Mouse (Mus musculus) frontal cortex, adult 2 months (tissue): ENCODE results near the gene Map4k2. TPM values are rescaled to one million over a fixed set of nuclear protein-coding genes. Genes with fewer than 3 reads are reported as not detected.

Experiments used
- DNase-seq, 2 experiments: peaks; one replicate each; pipeline ENCODE4 v3.0.0; 2022; ENCODE audit warnings: low spot score in 1 of 2; ENCODE audit errors: extremely low spot score in 1 of 2
- polyA plus RNA-seq: library from polyadenylated mRNA; depleted of rRNA; stranded (reverse); fragments of >200 nt; gene quantifications from 2 replicates; pipeline ENCODE4 v1.2.3, GENCODE M21; 2012; rRNA removed

The Map4k2 gene
- polyA plus RNA-seq, 1 experiment: 205 TPM

DNA sequence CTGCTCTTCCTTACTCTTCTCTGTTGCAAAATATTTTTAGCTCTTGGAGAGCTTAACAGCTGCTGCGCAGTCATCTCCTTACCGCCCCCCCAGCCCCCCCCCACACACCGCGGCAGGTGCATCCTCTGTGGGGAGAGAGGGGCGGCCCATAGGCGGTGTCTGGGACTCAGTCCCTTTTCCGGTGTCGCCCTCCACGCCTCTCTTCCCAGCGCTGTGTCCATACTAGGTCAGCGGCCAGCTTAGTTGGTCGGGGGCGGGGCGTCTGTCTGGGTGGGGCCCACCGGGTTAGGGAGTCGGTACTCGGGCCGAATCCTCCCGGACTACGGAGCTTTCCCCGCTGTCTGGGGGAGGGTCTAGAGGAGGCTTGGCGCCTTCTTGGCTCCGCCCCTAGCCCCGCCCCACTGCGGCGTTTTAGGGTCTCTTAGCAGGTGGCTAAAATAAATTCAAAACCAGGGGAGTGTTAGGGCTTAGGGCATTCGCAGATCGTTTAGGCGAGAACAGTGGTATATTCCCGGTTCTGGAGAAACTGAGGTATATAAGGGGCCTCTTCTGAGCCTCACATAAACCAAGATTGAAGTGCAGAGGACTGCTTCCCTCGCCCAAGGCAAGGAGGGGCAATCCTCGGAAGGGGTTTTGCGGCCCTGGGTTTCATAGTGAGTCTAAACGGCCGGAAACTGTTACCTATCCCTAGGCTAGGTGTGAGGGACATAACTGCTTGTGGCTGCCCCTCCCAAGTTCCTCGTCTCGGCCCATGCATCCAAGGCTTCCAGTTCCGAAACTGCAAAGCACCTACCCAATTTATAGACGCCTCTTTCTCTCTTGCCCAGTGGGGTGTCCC lies 57.7 kb downstream of the Map4k2 start:
- no peak for DNase-seq

GRCm38 (mm10) chr19:6399285-6400095 lies 58.6 kb downstream of the Map4k2 start, which contains the start of gene Rasgrp2:
TSS of gene Rasgrp2 (plus strand) at chr19:6399340.
- no peak for DNase-seq

DNA sequence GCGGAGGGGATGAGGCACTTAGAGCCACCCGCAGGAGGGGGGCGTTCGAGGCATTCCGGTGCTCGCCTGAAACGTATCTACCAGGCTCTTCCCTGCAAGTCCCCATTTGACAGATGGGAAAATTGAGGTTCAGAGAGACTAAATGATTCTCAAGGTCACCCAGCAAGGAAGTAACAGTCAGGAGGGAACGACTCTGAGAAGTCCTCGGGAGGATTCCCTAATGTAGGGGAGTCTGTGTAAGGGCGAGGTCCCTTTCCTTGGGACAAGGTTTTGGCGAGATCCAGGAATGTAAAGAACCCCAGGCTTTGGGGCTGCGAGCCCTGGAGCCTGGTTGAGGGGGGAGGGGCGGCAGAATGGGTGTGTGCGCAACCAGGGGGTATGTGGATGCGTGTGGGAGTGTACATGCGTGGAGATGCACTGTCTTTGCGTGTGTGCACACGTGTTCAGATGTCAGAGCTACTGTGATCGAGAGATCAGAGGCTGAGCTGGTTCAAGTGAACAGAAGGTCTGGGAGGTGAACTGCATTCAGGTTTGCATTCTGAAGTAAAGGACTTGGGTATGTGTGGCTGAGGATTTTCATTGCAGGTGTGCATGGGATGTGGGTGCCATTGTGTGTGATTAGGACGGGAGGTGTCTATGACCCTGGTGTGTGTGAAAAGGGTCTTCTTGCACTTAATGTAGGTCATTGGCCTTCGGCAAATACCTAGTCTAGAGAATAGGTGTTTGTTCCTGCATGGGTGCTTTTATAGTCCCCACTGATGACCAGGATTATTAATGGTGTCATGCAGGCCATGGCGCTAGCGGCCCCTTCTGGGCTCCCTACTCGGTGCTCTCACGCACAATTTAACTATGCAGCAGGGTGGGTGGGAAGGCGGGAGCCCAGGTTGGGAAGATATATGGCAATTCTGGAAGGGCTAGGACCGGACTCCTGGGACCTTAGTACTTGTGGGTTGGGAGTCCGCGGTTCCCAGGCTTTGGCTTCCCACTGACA lies 59.5 kb downstream of the Map4k2 start:
- DNase-seq: no peak

DNA sequence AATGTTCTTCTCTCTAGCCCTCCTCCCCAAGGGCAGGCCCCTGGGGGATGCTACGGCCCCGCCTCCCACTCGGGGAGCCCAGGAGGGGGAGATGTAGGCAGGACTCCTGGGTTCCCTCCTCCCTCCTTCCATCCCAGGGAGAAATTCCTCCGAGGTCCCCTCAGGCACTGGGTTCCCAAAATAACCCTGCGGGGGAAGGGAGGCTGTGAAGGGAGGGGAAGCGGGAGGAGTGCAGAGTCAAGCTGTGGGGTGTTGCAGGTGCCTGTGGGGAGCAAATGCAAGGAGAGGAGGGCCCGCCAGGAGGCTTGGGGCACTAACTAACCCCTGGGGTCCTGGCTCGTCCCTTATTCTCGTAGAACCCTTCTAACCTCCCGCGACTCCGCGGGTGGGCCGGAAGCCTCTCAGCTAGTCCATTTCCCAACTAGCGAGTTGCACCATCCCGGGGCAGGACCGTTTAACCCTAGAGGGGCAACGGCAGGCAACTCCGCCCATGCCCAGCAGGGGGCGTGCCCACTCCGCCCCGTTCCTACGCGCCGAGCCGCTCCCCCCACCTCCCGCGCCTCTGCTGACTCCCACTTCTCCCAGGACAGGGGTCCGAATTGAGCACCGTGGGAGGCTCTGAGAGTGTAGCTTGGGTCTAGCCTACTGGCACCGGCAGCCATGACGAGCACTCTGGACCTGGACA lies 60.3 kb downstream of the Map4k2 start:
- peak in 1 of 2 experiments; percentile 74 for DNase-seq

DNA sequence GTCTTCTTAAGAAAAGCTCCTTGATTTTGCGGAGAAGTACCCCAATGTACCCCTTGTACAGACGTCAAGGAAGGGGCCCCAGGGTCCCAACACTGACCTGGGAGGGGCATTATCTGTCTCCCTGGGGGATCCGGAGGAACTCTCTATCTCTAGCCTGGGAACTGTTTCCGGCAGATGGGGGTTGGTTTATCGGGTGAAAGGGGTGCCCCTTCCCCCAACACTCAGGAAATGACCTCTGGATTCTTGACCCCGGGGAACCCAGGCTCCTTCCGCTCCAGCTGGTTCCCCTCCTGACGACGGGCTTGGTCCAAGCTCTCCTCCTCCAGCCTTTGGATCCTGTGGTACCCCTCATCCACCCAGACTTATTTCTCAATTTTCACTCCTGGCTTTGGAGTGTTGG lies 61.0 kb downstream of the Map4k2 start:
- DNase-seq: no peak

DNA sequence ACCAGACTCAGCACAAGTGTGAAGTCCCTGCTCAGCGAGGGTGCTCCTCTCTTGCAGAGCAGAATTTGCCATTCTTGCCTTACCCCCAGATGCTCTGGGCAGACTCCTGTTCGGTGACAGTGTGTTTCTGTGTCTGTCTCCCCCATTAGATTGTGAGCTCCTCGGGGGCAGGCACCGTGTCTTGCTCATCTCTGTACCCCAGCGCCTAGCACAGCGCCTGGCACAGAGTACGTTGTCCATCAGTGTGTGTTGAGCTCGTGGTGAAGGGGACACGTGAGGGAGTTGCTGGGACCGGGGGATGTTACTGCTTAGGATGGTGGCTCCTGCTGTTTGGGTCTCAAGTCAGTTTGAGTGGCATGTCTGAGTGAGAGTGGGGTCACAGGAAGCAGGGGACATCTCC lies 62.9 kb downstream of the Map4k2 start:
- DNase-seq: no peak

Other genes starting within 250 kb of the Map4k2 start
- gene AC131692.1, start 246.7 kb upstream of the Map4k2 start, polyA plus RNA-seq: not detected in 2 replicates
- gene Naaladl1, start 235.4 kb upstream of the Map4k2 start, polyA plus RNA-seq: 0.26 and 0.32 TPM in 2 replicates
- 24.2 and 29.4 TPM in 2 replicates for gene Sac3d1, start 222.5 kb upstream of the Map4k2 start, polyA plus RNA-seq
- 63.5 and 65.2 TPM in 2 replicates for gene Snx15, start 212.8 kb upstream of the Map4k2 start, polyA plus RNA-seq
- gene Batf2, start 200.2 kb upstream of the Map4k2 start, polyA plus RNA-seq: 0.54 and 0.63 TPM in 2 replicates
- 123 and 135 TPM in 2 replicates for gene Arl2, start 199.6 kb upstream of the Map4k2 start, polyA plus RNA-seq
- gene Majin, start 156.7 kb upstream of the Map4k2 start, polyA plus RNA-seq: 0.14 TPM in 1 of 2 replicates, not detected in the other
- gene Gpha2, start 114.8 kb upstream of the Map4k2 start, polyA plus RNA-seq: not detected in 2 replicates
- 137 and 141 TPM in 2 replicates for gene Ppp2r5b, start 105.3 kb upstream of the Map4k2 start, polyA plus RNA-seq
- gene Atg2a, start 99.5 kb upstream of the Map4k2 start, polyA plus RNA-seq: 29.3 and 31.2 TPM in 2 replicates
- 48.4 and 49.3 TPM in 2 replicates for gene Ehd1, start 64.4 kb upstream of the Map4k2 start, polyA plus RNA-seq
- 3.2 and 3.3 TPM in 2 replicates for gene Cdc42bpg, start 34.7 kb upstream of the Map4k2 start, polyA plus RNA-seq
- 67.6 and 68.4 TPM in 2 replicates for gene Men1, start 6.2 kb upstream of the Map4k2 start, polyA plus RNA-seq
- gene Sf1, start 22.6 kb downstream of the Map4k2 start, polyA plus RNA-seq: 179 and 186 TPM in 2 replicates
- 39.0 and 54.8 TPM in 2 replicates for gene Pygm, start 43.3 kb downstream of the Map4k2 start, polyA plus RNA-seq
- 70.0 and 74.0 TPM in 2 replicates for gene Rasgrp2, start 58.2 kb downstream of the Map4k2 start, polyA plus RNA-seq
- gene Nrxn2, start 77.6 kb downstream of the Map4k2 start, polyA plus RNA-seq: 393 and 395 TPM in 2 replicates
- 0.08 and 0.10 TPM in 2 replicates for gene Slc22a12, start 201.9 kb downstream of the Map4k2 start, polyA plus RNA-seq